Mouse (Mus musculus): ENCODE measurements around the gene Ptpre. TPM values are rescaled to one million over a fixed set of nuclear protein-coding genes. Genes with fewer than 3 reads are reported as not detected.
"Not testable (repeated sequence)": the region's sequence is repeated elsewhere in the genome, so short reads cannot be mapped to it uniquely, and the experiment has no call there.

Gene Ptpre
- total RNA-seq (2021), result 1 to 10 TPM; 3.5 to 4.2 TPM
- long read RNA-seq, experiment 1, partial matches to known transcripts, result 0 of 1 reads
- long read RNA-seq, experiment 1, other reads (novel, unspliced or antisense), result 1 of 1 reads
- long read RNA-seq, experiment 2, full-length matches to known transcripts, result 12 of 18 reads
- long read RNA-seq, experiment 2, partial matches to known transcripts, result 1 of 18 reads
- long read RNA-seq, experiment 2, other reads (novel, unspliced or antisense), result 5 of 18 reads

- DNase-seq (ENCODE audit: low spot score in 2 of 2), result peak; percentile 91
Observed at GRCm38 (mm10) chr7:135537341-135537901, at the start of gene Ptpre. Gene Ptpre, plus strand, starts transcription at chr7:135537481.

- DNase-seq (ENCODE audit: low spot score in 2 of 2), result no peak
Observed at GRCm38 (mm10) chr7:135488214-135488810, 49.0 kb upstream of the Ptpre start.

GRCm38 (mm10) chr7:135489724-135490499 lies 47.4 kb upstream of the Ptpre start:
- DNase-seq (ENCODE audit: low spot score in 2 of 2), result no peak

- DNase-seq (ENCODE audit: low spot score in 2 of 2), result no peak
Observed at GRCm38 (mm10) chr7:135490500-135490886, 46.8 kb upstream of the Ptpre start.

- peak in 1 of 2 experiments; percentile 31 for DNase-seq (ENCODE audit: low spot score in 2 of 2)
Observed at GRCm38 (mm10) chr7:135495303-135495702, 42.0 kb upstream of the Ptpre start.

- no peak for DNase-seq (ENCODE audit: low spot score in 2 of 2)
Observed at GRCm38 (mm10) chr7:135498565-135499186, 38.6 kb upstream of the Ptpre start.

- no peak for DNase-seq (ENCODE audit: low spot score in 2 of 2)
Observed at GRCm38 (mm10) chr7:135499403-135499802, 37.9 kb upstream of the Ptpre start.

- DNase-seq (ENCODE audit: low spot score in 2 of 2), result not testable (repeated sequence)
Observed at GRCm38 (mm10) chr7:135506506-135506905, 30.8 kb upstream of the Ptpre start.

- no peak for DNase-seq (ENCODE audit: low spot score in 2 of 2)
Observed at GRCm38 (mm10) chr7:135508602-135509001, 28.7 kb upstream of the Ptpre start.

- DNase-seq (ENCODE audit: low spot score in 2 of 2), result peak in 1 of 2 experiments; percentile 23
Observed at GRCm38 (mm10) chr7:135509272-135509671, 28.0 kb upstream of the Ptpre start.

GRCm38 (mm10) chr7:135510431-135510830 lies 26.9 kb upstream of the Ptpre start:
- DNase-seq (ENCODE audit: low spot score in 2 of 2), result no peak

- no peak for DNase-seq (ENCODE audit: low spot score in 2 of 2)
Observed at GRCm38 (mm10) chr7:135511723-135512122, 25.6 kb upstream of the Ptpre start.

GRCm38 (mm10) chr7:135517191-135517590 lies 20.1 kb upstream of the Ptpre start:
- no peak for DNase-seq (ENCODE audit: low spot score in 2 of 2)

GRCm38 (mm10) chr7:135520241-135520640 lies 17.0 kb upstream of the Ptpre start:
- DNase-seq (ENCODE audit: low spot score in 2 of 2), result no peak

- no peak for DNase-seq (ENCODE audit: low spot score in 2 of 2)
Observed at GRCm38 (mm10) chr7:135521755-135522512, 15.3 kb upstream of the Ptpre start.

- no peak for DNase-seq (ENCODE audit: low spot score in 2 of 2)
Observed at GRCm38 (mm10) chr7:135523981-135524380, 13.3 kb upstream of the Ptpre start.

GRCm38 (mm10) chr7:135524424-135524967 lies 12.8 kb upstream of the Ptpre start:
- DNase-seq (ENCODE audit: low spot score in 2 of 2), result no peak

- no peak for DNase-seq (ENCODE audit: low spot score in 2 of 2)
Observed at GRCm38 (mm10) chr7:135526574-135527152, 10.6 kb upstream of the Ptpre start.

GRCm38 (mm10) chr7:135527169-135527568 lies 10.1 kb upstream of the Ptpre start:
- no peak for DNase-seq (ENCODE audit: low spot score in 2 of 2)

- no peak for DNase-seq (ENCODE audit: low spot score in 2 of 2)
Observed at GRCm38 (mm10) chr7:135528515-135528914, 8.8 kb upstream of the Ptpre start, which contains the start of gene Clrn3. Gene Clrn3, minus strand, starts transcription at chr7:135528654.

Data from adrenal gland, adult 18-20 months (tissue).